Comparison of ENCODE assay signal across 8 mouse cellular contexts in the genomic region with DNA sequence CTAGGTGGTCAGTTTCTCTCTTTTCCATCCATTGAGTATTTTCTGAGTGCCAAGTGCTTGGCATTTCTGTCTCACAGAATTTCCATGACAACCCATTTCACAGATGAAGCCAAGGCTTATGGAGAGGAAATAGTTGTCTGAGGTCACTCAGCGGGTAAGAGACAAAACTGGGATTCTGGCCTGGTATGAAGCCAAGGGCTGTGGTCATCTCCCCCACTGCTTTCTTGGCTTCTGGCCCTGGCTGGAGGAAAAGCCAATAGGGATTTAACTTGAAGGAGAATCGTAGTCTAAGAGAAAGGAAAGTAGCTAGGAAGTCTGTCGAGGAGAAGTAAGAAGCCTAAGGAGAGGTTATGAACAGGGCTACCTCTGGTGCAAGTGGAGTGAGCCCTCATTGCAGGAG.
DNase-seq lines count a peak whose midpoint lies in the region; ATAC-seq lines count a peak whose summit lies in the region.

No protein-coding gene starts in this region.

- WGBS in forebrain, embryonic 15.5 days, result 75% methylated on average over 3 of the region's 3 CpGs
- 97% methylated on average over 3 of the region's 3 CpGs for WGBS in forebrain, embryonic 11.5 days

- no peak overlapping the region for H3K4me3 ChIP-seq in forebrain, embryonic 15.5 days
- no peak overlapping the region for H3K4me3 ChIP-seq in forebrain, embryonic 11.5 days (ENCODE audit: low read depth, low read length)

- peak overlapping the region; percentile 81 for H3K27ac ChIP-seq in forebrain, embryonic 15.5 days (replicated peaks)
- no peak overlapping the region for H3K27ac ChIP-seq in forebrain, embryonic 11.5 days (ENCODE audit: low read depth, low read length)

- no peaks in the 10 kb centered on the region for H3K27me3 ChIP-seq in forebrain, embryonic 15.5 days
- H3K27me3 ChIP-seq in forebrain, embryonic 11.5 days (ENCODE audit: control insufficient read depth, insufficient read depth, low read length), result no peaks in the 10 kb centered on the region

- ATAC-seq in forebrain, embryonic 15.5 days (replicated peaks), result no peak
- no peak for ATAC-seq in forebrain, embryonic 11.5 days (replicated peaks; ENCODE audit: low FRiP score)

- H3K4me1 ChIP-seq in forebrain, embryonic 15.5 days, result peaks cover 54% of the 10 kb centered on the region
- H3K4me1 ChIP-seq in forebrain, embryonic 11.5 days (replicated peaks; ENCODE audit: control insufficient read depth, insufficient read depth, low read length), result no peaks in the 10 kb centered on the region

- no peak overlapping the region for H3K4me2 ChIP-seq in forebrain, embryonic 15.5 days (replicated peaks)
- no peak overlapping the region for H3K4me2 ChIP-seq in forebrain, embryonic 11.5 days (ENCODE audit: low read depth, low read length, severe bottlenecking)

- DNase-seq in forebrain, embryonic 11.5 days (ENCODE audit: low spot score), result no peak
- peak; percentile 33 for DNase-seq in adrenal gland, postnatal 25 days
- peak; percentile 46 to 82 for DNase-seq in gastrocnemius, postnatal 4 days (ENCODE audit: low spot score in 2 of 2)
- DNase-seq in kidney, adult 9 months, result peak; percentile 57
- peak; percentile 57 for DNase-seq in ovary, postnatal 36 days (ENCODE audit: low spot score)
- no peak for DNase-seq in spleen, postnatal 10 days (ENCODE audit: low spot score in 2 of 2)
- DNase-seq in embryo, embryonic 10.5 days (ENCODE audit: low spot score), result no peak

- H3K9me3 ChIP-seq in forebrain, embryonic 15.5 days, result no peaks in the 10 kb centered on the region
- no peaks in the 10 kb centered on the region for H3K9me3 ChIP-seq in forebrain, embryonic 11.5 days (ENCODE audit: control insufficient read depth, low read length)

- no peaks in the 10 kb centered on the region for H3K36me3 ChIP-seq in forebrain, embryonic 15.5 days
- H3K36me3 ChIP-seq in forebrain, embryonic 11.5 days (ENCODE audit: control insufficient read depth, insufficient read depth, low read length), result no peaks in the 10 kb centered on the region

- H3K9ac ChIP-seq in forebrain, embryonic 15.5 days (replicated peaks), result no peak overlapping the region
- H3K9ac ChIP-seq in forebrain, embryonic 11.5 days (ENCODE audit: low read length), result no peak overlapping the region

Comparison
In these comparisons a context has a peak if more than half of its experiments do, and no peak if none do; other contexts are left out.
1. DNase-seq: peak in adrenal gland, postnatal 25 days (single experiment), gastrocnemius, postnatal 4 days (2 of 2), kidney, adult 9 months (single experiment) and ovary, postnatal 36 days (single experiment); none in forebrain, embryonic 11.5 days (single experiment), spleen, postnatal 10 days (0 of 2) and embryo, embryonic 10.5 days (single experiment).